Mouse (Mus musculus): ENCODE data around the gene Ndufv2. TPM values are rescaled to one million over a fixed set of nuclear protein-coding genes. Genes with fewer than 3 reads are reported as not detected.
"Not testable (repeated sequence)": the region's sequence is repeated elsewhere in the genome, so short reads cannot be mapped to it uniquely, and the experiment has no call there.

Gene Ndufv2
- polyA plus RNA-seq, 1 experiment from 2014 or later, result 380 TPM

DNA sequence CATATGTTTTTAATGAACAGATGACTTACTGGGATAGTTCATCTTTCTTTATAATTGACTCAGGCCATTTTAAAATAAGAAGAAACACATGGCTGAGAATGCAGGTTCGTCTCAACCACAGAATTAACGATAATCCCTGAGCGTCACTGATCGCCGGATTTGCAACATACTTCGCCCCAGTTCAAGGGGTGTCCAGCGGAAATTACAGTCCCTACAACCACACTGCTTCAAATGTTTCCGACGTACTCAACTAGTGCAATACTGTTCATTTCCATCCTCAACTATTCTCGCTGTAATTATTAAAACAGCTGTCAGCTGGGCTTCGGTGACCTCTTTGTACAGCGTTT lies 25.6 kb downstream of the Ndufv2 start:
- WGBS, result 7% methylated on average over 12 of the region's 12 CpGs
- Histone ChIP-seq H3K4me3 (ENCODE audit: low read length) (peak overlapping the region; percentile 92), H3K36me3 (ENCODE audit: control insufficient read depth, insufficient read depth, low read length) (peaks cover 18% of the 10 kb centered on the region), H3K27me3 (ENCODE audit: control insufficient read depth, insufficient read depth, low read length) (no peaks in the 10 kb centered on the region), H3K4me2 (replicated peaks; ENCODE audit: low read depth, low read length) (peak overlapping the region; percentile 84), H3K9ac (ENCODE audit: low read depth, low read length) (peak overlapping the region; percentile 85), H3K9me3 (ENCODE audit: control insufficient read depth, low read length) (no peaks in the 10 kb centered on the region), H3K27ac (ENCODE audit: low read depth, low read length) (no peak overlapping the region), H3K4me1 (ENCODE audit: control insufficient read depth, insufficient read depth, low read length) (peaks cover 6% of the 10 kb centered on the region; the same call in 1 of the 2 replicates)
- ATAC-seq (ENCODE audit: low FRiP score, low TSS enrichment), result no peak

DNA sequence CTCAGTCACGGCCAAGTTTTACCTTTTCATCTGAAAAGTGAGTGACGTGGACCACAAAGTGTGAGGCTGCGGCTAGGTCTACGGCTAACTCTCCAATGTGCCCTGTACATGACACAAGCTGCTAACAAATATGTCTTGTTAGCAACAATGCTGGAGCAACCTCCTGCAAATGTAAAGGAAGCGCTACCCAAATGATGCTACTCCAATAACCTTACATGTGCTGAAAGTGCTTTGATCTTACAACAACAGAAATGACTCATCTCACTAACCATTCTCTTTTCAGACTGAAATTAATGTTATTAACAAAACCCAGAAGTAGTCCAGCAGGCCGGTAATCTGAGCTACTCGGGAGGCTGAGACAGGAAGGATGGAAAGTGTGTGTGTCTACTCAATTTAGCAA lies 27.4 kb downstream of the Ndufv2 start:
- H3K4me1 ChIP-seq (ENCODE audit: control insufficient read depth, insufficient read depth, low read length), result peaks cover 6% of the 10 kb centered on the region; the same call in 1 of the 2 replicates
- H3K27ac ChIP-seq (ENCODE audit: low read depth, low read length), result no peak overlapping the region
- H3K27me3 ChIP-seq (ENCODE audit: control insufficient read depth, insufficient read depth, low read length), result no peaks in the 10 kb centered on the region
- no peak overlapping the region for H3K4me3 ChIP-seq (ENCODE audit: low read length)
- H3K9me3 ChIP-seq (ENCODE audit: control insufficient read depth, low read length), result no peaks in the 10 kb centered on the region
- H3K9ac ChIP-seq (ENCODE audit: low read depth, low read length), result no peak overlapping the region
- no peak overlapping the region for H3K4me2 ChIP-seq (replicated peaks; ENCODE audit: low read depth, low read length)
- 90% methylated on average over 7 of the region's 7 CpGs for WGBS
- ATAC-seq (ENCODE audit: low FRiP score, low TSS enrichment), result no peak
- 0 out of 2 replicates have a peak, but pooled peaks cover 3% of the 10 kb centered on the region for H3K36me3 ChIP-seq (ENCODE audit: control insufficient read depth, insufficient read depth, low read length)

- WGBS, result 88% methylated on average over 2 of the region's 2 CpGs
- not testable (repeated sequence) for H3K4me3 ChIP-seq (ENCODE audit: low read length); H3K9me3 ChIP-seq (ENCODE audit: control insufficient read depth, low read length); H3K36me3 ChIP-seq (ENCODE audit: control insufficient read depth, insufficient read depth, low read length); ATAC-seq (ENCODE audit: low FRiP score, low TSS enrichment); H3K4me2 ChIP-seq (replicated peaks; ENCODE audit: low read depth, low read length); H3K27ac ChIP-seq (ENCODE audit: low read depth, low read length); H3K27me3 ChIP-seq (ENCODE audit: control insufficient read depth, insufficient read depth, low read length); H3K9ac ChIP-seq (ENCODE audit: low read depth, low read length); H3K4me1 ChIP-seq (ENCODE audit: control insufficient read depth, insufficient read depth, low read length)
Observed at GRCm38 (mm10) chr17:66069036-66069435, 32.3 kb downstream of the Ndufv2 start.

- Histone ChIP-seq H3K4me2 (replicated peaks; ENCODE audit: low read depth, low read length) (no peak overlapping the region), H3K4me1 (ENCODE audit: control insufficient read depth, insufficient read depth, low read length) (no peaks in the 10 kb centered on the region), H3K27ac (ENCODE audit: low read depth, low read length) (no peak overlapping the region), H3K9me3 (ENCODE audit: control insufficient read depth, low read length) (no peaks in the 10 kb centered on the region), H3K36me3 (ENCODE audit: control insufficient read depth, insufficient read depth, low read length) (no peaks in the 10 kb centered on the region), H3K27me3 (ENCODE audit: control insufficient read depth, insufficient read depth, low read length) (no peaks in the 10 kb centered on the region), H3K9ac (ENCODE audit: low read depth, low read length) (no peak overlapping the region), H3K4me3 (ENCODE audit: low read length) (no peak overlapping the region)
- ATAC-seq (ENCODE audit: low FRiP score, low TSS enrichment), result no peak
- WGBS, result 91% methylated on average over 4 of the region's 4 CpGs
Observed at GRCm38 (mm10) chr17:66065115-66065514, 36.2 kb downstream of the Ndufv2 start.

- H3K4me1 ChIP-seq (ENCODE audit: control insufficient read depth, insufficient read depth, low read length), result no peaks in the 10 kb centered on the region
- H3K9me3 ChIP-seq (ENCODE audit: control insufficient read depth, low read length), result no peaks in the 10 kb centered on the region
- no peaks in the 10 kb centered on the region for H3K27me3 ChIP-seq (ENCODE audit: control insufficient read depth, insufficient read depth, low read length)
- WGBS, result 52% methylated on average over 8 of the region's 8 CpGs
- ATAC-seq (ENCODE audit: low FRiP score, low TSS enrichment), result no peak
- H3K9ac ChIP-seq (ENCODE audit: low read depth, low read length), result no peak overlapping the region
- H3K4me3 ChIP-seq (ENCODE audit: low read length), result peak overlapping the region; percentile 15; the same call in 1 of the 2 replicates
- no peak overlapping the region for H3K27ac ChIP-seq (ENCODE audit: low read depth, low read length)
- no peak overlapping the region for H3K4me2 ChIP-seq (replicated peaks; ENCODE audit: low read depth, low read length)
- no peaks in the 10 kb centered on the region for H3K36me3 ChIP-seq (ENCODE audit: control insufficient read depth, insufficient read depth, low read length)
Observed at GRCm38 (mm10) chr17:66061241-66061938, 40.0 kb downstream of the Ndufv2 start.

- Histone ChIP-seq H3K4me1 (ENCODE audit: control insufficient read depth, insufficient read depth, low read length) (no peaks in the 10 kb centered on the region), H3K9ac (ENCODE audit: low read depth, low read length) (no peak overlapping the region), H3K27me3 (ENCODE audit: control insufficient read depth, insufficient read depth, low read length) (no peaks in the 10 kb centered on the region), H3K9me3 (ENCODE audit: control insufficient read depth, low read length) (no peaks in the 10 kb centered on the region), H3K4me2 (replicated peaks; ENCODE audit: low read depth, low read length) (no peak overlapping the region), H3K27ac (ENCODE audit: low read depth, low read length) (no peak overlapping the region), H3K36me3 (ENCODE audit: control insufficient read depth, insufficient read depth, low read length) (no peaks in the 10 kb centered on the region), H3K4me3 (ENCODE audit: low read length) (no peak overlapping the region)
- 94% methylated on average over 4 of the region's 4 CpGs for WGBS
- no peak for ATAC-seq (ENCODE audit: low FRiP score, low TSS enrichment)
Observed at GRCm38 (mm10) chr17:66058160-66058559, 43.2 kb downstream of the Ndufv2 start.

GRCm38 (mm10) chr17:66057145-66057544 lies 44.2 kb downstream of the Ndufv2 start:
- no peaks in the 10 kb centered on the region for H3K9me3 ChIP-seq (ENCODE audit: control insufficient read depth, low read length)

DNA sequence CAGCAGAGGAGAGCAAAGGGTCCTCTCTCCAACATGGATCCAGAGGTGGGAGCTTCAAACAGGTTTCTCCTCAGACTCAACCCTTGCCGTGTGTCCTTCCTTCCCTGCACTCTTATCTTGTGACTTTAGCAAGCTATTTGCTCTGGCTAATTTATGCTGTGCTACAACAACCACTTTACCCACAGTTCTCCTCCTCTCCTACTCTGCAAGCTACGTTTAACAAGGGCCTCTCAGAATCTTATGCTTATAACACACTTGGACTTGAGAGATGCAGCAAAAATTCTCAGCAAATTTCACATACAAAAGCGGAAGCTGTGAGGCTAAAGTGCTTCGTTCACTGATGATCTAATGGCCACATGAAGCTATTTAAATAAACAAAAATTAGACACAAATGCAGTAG lies 48.0 kb downstream of the Ndufv2 start:
- no peak for ATAC-seq (ENCODE audit: low FRiP score, low TSS enrichment)
- no peak overlapping the region for H3K4me3 ChIP-seq (ENCODE audit: low read length)
- no peaks in the 10 kb centered on the region for H3K36me3 ChIP-seq (ENCODE audit: control insufficient read depth, insufficient read depth, low read length)
- H3K9ac ChIP-seq (ENCODE audit: low read depth, low read length), result no peak overlapping the region
- no peaks in the 10 kb centered on the region for H3K4me1 ChIP-seq (ENCODE audit: control insufficient read depth, insufficient read depth, low read length)
- H3K4me2 ChIP-seq (replicated peaks; ENCODE audit: low read depth, low read length), result no peak overlapping the region
- H3K27me3 ChIP-seq (ENCODE audit: control insufficient read depth, insufficient read depth, low read length), result no peaks in the 10 kb centered on the region
- no peak overlapping the region for H3K27ac ChIP-seq (ENCODE audit: low read depth, low read length)
- H3K9me3 ChIP-seq (ENCODE audit: control insufficient read depth, low read length), result no peaks in the 10 kb centered on the region
- WGBS, result 71% methylated on average over 4 of the region's 4 CpGs

More at GRCm38 (mm10) chr17:66057145-66057544, 44.2 kb downstream of the Ndufv2 start:
- Histone ChIP-seq H3K4me1 (ENCODE audit: control insufficient read depth, insufficient read depth, low read length) (no peaks in the 10 kb centered on the region), H3K36me3 (ENCODE audit: control insufficient read depth, insufficient read depth, low read length) (no peaks in the 10 kb centered on the region), H3K27ac (ENCODE audit: low read depth, low read length) (no peak overlapping the region), H3K27me3 (ENCODE audit: control insufficient read depth, insufficient read depth, low read length) (no peaks in the 10 kb centered on the region), H3K4me3 (ENCODE audit: low read length) (no peak overlapping the region), H3K9ac (ENCODE audit: low read depth, low read length) (no peak overlapping the region), H3K4me2 (replicated peaks; ENCODE audit: low read depth, low read length) (no peak overlapping the region)
- no peak for ATAC-seq (ENCODE audit: low FRiP score, low TSS enrichment)
- WGBS, result 72% methylated on average over 2 of the region's 2 CpGs

DNA sequence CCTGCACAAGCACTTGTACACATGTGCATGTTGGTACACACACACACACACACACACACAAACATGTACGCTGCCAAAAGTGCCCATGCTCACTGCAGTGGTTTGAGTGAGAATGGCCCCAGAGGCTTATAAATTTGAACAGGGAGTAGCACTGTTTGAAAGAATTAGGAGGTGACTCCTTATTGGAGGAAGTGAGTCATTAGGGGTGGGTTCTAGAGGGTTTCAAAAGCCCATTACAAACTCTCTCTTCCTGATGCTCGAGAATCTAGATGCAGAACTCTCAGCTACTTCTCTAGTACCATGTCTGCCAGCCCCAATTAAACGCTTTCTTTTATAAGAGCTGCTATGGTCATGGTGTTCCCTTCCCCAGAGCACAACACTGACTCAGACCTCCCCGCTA lies 52.6 kb downstream of the Ndufv2 start:
- H3K9me3 ChIP-seq (ENCODE audit: control insufficient read depth, low read length), result no peaks in the 10 kb centered on the region
- WGBS, result 72% methylated on average over 4 of the region's 4 CpGs
- ATAC-seq (ENCODE audit: low FRiP score, low TSS enrichment), result no peak

More for the DNA sequence above, 52.6 kb downstream of the Ndufv2 start:
- Histone ChIP-seq H3K27me3 (ENCODE audit: control insufficient read depth, insufficient read depth, low read length) (no peaks in the 10 kb centered on the region), H3K4me1 (ENCODE audit: control insufficient read depth, insufficient read depth, low read length) (no peaks in the 10 kb centered on the region), H3K4me3 (ENCODE audit: low read length) (no peak overlapping the region), H3K27ac (ENCODE audit: low read depth, low read length) (no peak overlapping the region), H3K9ac (ENCODE audit: low read depth, low read length) (no peak overlapping the region), H3K4me2 (replicated peaks; ENCODE audit: low read depth, low read length) (no peak overlapping the region), H3K36me3 (ENCODE audit: control insufficient read depth, insufficient read depth, low read length) (no peaks in the 10 kb centered on the region)
